Mouse (Mus musculus): ENCODE results near the gene Tnfsf9. TPM values are rescaled to one million over a fixed set of nuclear protein-coding genes. Genes with fewer than 3 reads are reported as not detected.

Gene Tnfsf9
- polyA plus RNA-seq, 1 experiment from 2014 or later: 9.7 TPM

GRCm38 (mm10) chr17:57070699-57071098 lies 34.4 kb upstream of the Tnfsf9 start:
- Histone ChIP-seq H3K9ac (no peak overlapping the region), H3K4me1 (peaks cover 8% of the 10 kb centered on the region; the same call in 1 of the 2 replicates), H3K27me3 (no peaks in the 10 kb centered on the region), H3K4me3 (peak overlapping the region; percentile 29), H3K36me3 (ENCODE audit: poor library complexity, severe bottlenecking) (no peaks in the 10 kb centered on the region), H3K9me3 (replicated peaks) (no peaks in the 10 kb centered on the region), H3K4me2 (peak overlapping the region; percentile 49), H3K27ac (no peak overlapping the region)
- ATAC-seq: peak; percentile 52
- 2% methylated on average over 11 of the region's 11 CpGs for WGBS

GRCm38 (mm10) chr17:57076916-57077315 lies 28.2 kb upstream of the Tnfsf9 start:
- 47% methylated on average over 3 of the region's 3 CpGs for WGBS
- H3K9ac ChIP-seq: no peak overlapping the region

GRCm38 (mm10) chr17:57078336-57078735 lies 26.8 kb upstream of the Tnfsf9 start, which contains the start of gene Dennd1c:
Gene Dennd1c (minus strand): TSS chr17:57078514.
- Histone ChIP-seq H3K4me2 (no peak within 1 kb of the TSS), H3K4me1 (no peaks in the 10 kb centered on the region), H3K9ac (no peak within 1 kb of the TSS), H3K27ac (no peak within 1 kb of the TSS), H3K4me3 (no peak within 1 kb of the TSS), H3K27me3 (no peaks in the 10 kb centered on the region), H3K9me3 (replicated peaks) (no peaks in the 10 kb centered on the region), H3K36me3 (ENCODE audit: poor library complexity, severe bottlenecking) (peaks cover 35% of the 10 kb centered on the region)
- WGBS: 51% methylated on average over 6 of the region's 6 CpGs
- peak; percentile 21; the same call in 1 of the 2 replicates for ATAC-seq

More at GRCm38 (mm10) chr17:57076916-57077315, 28.2 kb upstream of the Tnfsf9 start:
- H3K4me1 ChIP-seq: no peaks in the 10 kb centered on the region
- ATAC-seq: no peak
- H3K4me3 ChIP-seq: no peak overlapping the region
- H3K27me3 ChIP-seq: no peaks in the 10 kb centered on the region
- no peak overlapping the region for H3K27ac ChIP-seq
- no peaks in the 10 kb centered on the region for H3K9me3 ChIP-seq (replicated peaks)
- H3K4me2 ChIP-seq: no peak overlapping the region
- H3K36me3 ChIP-seq (ENCODE audit: poor library complexity, severe bottlenecking): peaks cover 26% of the 10 kb centered on the region

- Histone ChIP-seq H3K27ac (no peak overlapping the region), H3K9ac (no peak overlapping the region), H3K36me3 (ENCODE audit: poor library complexity, severe bottlenecking) (peaks cover 51% of the 10 kb centered on the region), H3K4me3 (no peak overlapping the region), H3K4me2 (no peak overlapping the region), H3K9me3 (replicated peaks) (no peaks in the 10 kb centered on the region), H3K4me1 (0 out of 2 replicates have a peak, but pooled peaks cover 3% of the 10 kb centered on the region), H3K27me3 (no peaks in the 10 kb centered on the region)
- WGBS: 82% methylated on average over 3 of the region's 3 CpGs
- ATAC-seq: no peak
Measured at GRCm38 (mm10) chr17:57079919-57080318, 25.2 kb upstream of the Tnfsf9 start.

GRCm38 (mm10) chr17:57081234-57081842 lies 23.8 kb upstream of the Tnfsf9 start:
- H3K4me2 ChIP-seq: no peak overlapping the region
- H3K27me3 ChIP-seq: no peaks in the 10 kb centered on the region
- no peak overlapping the region for H3K27ac ChIP-seq
- 94% methylated on average over 31 of the region's 31 CpGs for WGBS
- no peak overlapping the region for H3K9ac ChIP-seq
- peaks cover 51% of the 10 kb centered on the region for H3K36me3 ChIP-seq (ENCODE audit: poor library complexity, severe bottlenecking)
- no peaks in the 10 kb centered on the region for H3K9me3 ChIP-seq (replicated peaks)
- no peak overlapping the region for H3K4me3 ChIP-seq
- H3K4me1 ChIP-seq: peaks cover 7% of the 10 kb centered on the region; the same call in 1 of the 2 replicates
- no peak for ATAC-seq

GRCm38 (mm10) chr17:57082481-57082880 lies 22.6 kb upstream of the Tnfsf9 start:
- Histone ChIP-seq H3K36me3 (ENCODE audit: poor library complexity, severe bottlenecking) (peaks cover 51% of the 10 kb centered on the region), H3K4me3 (no peak overlapping the region), H3K27me3 (no peaks in the 10 kb centered on the region), H3K9me3 (replicated peaks) (no peaks in the 10 kb centered on the region), H3K4me2 (no peak overlapping the region), H3K27ac (no peak overlapping the region), H3K9ac (no peak overlapping the region), H3K4me1 (peaks cover 14% of the 10 kb centered on the region)
- no peak for ATAC-seq
- 89% methylated on average over 5 of the region's 5 CpGs for WGBS

- Histone ChIP-seq H3K27me3 (0 out of 2 replicates have a peak, but pooled peaks cover 3% of the 10 kb centered on the region), H3K9me3 (replicated peaks) (no peaks in the 10 kb centered on the region), H3K27ac (no peak overlapping the region), H3K4me2 (peak overlapping the region; percentile 69), H3K9ac (no peak overlapping the region), H3K4me3 (peak overlapping the region; percentile 53), H3K36me3 (ENCODE audit: poor library complexity, severe bottlenecking) (peaks cover 33% of the 10 kb centered on the region), H3K4me1 (peaks cover 18% of the 10 kb centered on the region)
- ATAC-seq: no peak
- 93% methylated on average over 11 of the region's 11 CpGs for WGBS
Measured at GRCm38 (mm10) chr17:57085970-57086757, 19.0 kb upstream of the Tnfsf9 start.

GRCm38 (mm10) chr17:57087049-57087832 lies 17.9 kb upstream of the Tnfsf9 start, which contains the start of gene Tubb4a:
Gene Tubb4a (minus strand): TSS chr17:57087782.
- peak within 1 kb of the TSS; percentile 44; the same call in 1 of the 2 replicates for H3K27ac ChIP-seq
- peak; percentile 97 for ATAC-seq
- H3K4me1 ChIP-seq: peaks cover 18% of the 10 kb centered on the region
- 1% methylated on average over 31 of the region's 31 CpGs for WGBS
- peak within 1 kb of the TSS; percentile 53 for H3K4me3 ChIP-seq
- H3K36me3 ChIP-seq (ENCODE audit: poor library complexity, severe bottlenecking): peaks cover 24% of the 10 kb centered on the region
- H3K9me3 ChIP-seq (replicated peaks): no peaks in the 10 kb centered on the region
- H3K4me2 ChIP-seq: peak within 1 kb of the TSS; percentile 69
- 0 out of 2 replicates have a peak, but pooled peaks cover 3% of the 10 kb centered on the region for H3K27me3 ChIP-seq
- H3K9ac ChIP-seq: peak within 1 kb of the TSS; percentile 79

GRCm38 (mm10) chr17:57094222-57094621 lies 10.9 kb upstream of the Tnfsf9 start:
- no peak overlapping the region for H3K4me2 ChIP-seq
- H3K9me3 ChIP-seq (replicated peaks): no peaks in the 10 kb centered on the region
- peaks cover 9% of the 10 kb centered on the region for H3K4me1 ChIP-seq
- H3K9ac ChIP-seq: no peak overlapping the region
- no peak overlapping the region for H3K4me3 ChIP-seq
- H3K27me3 ChIP-seq: 0 out of 2 replicates have a peak, but pooled peaks cover 8% of the 10 kb centered on the region
- ATAC-seq: no peak
- H3K27ac ChIP-seq: no peak overlapping the region
- no peaks in the 10 kb centered on the region for H3K36me3 ChIP-seq (ENCODE audit: poor library complexity, severe bottlenecking)
- 97% methylated on average over 3 of the region's 3 CpGs for WGBS

- peak; percentile 79 for ATAC-seq
Measured at GRCm38 (mm10) chr17:57095855-57096622, 9.1 kb upstream of the Tnfsf9 start.

GRCm38 (mm10) chr17:57096623-57096920 lies 8.6 kb upstream of the Tnfsf9 start:
- Histone ChIP-seq H3K4me2 (peak overlapping the region; percentile 54), H3K4me3 (peak overlapping the region; percentile 15; the same call in 1 of the 2 replicates), H3K9me3 (replicated peaks) (no peaks in the 10 kb centered on the region), H3K9ac (no peak overlapping the region; the same call in 1 of the 2 replicates), H3K36me3 (ENCODE audit: poor library complexity, severe bottlenecking) (no peaks in the 10 kb centered on the region), H3K27ac (no peak overlapping the region), H3K4me1 (peaks cover 9% of the 10 kb centered on the region), H3K27me3 (0 out of 2 replicates have a peak, but pooled peaks cover 5% of the 10 kb centered on the region)
- peak; percentile 88 for ATAC-seq
- WGBS: 2% methylated on average over 11 of the region's 11 CpGs

More at GRCm38 (mm10) chr17:57095855-57096622, 9.1 kb upstream of the Tnfsf9 start:
- peak overlapping the region; percentile 15; the same call in 1 of the 2 replicates for H3K4me3 ChIP-seq
- peaks cover 9% of the 10 kb centered on the region for H3K4me1 ChIP-seq
- no peak overlapping the region for H3K27ac ChIP-seq
- H3K36me3 ChIP-seq (ENCODE audit: poor library complexity, severe bottlenecking): no peaks in the 10 kb centered on the region
- no peak overlapping the region; the same call in 1 of the 2 replicates for H3K9ac ChIP-seq
- H3K27me3 ChIP-seq: 0 out of 2 replicates have a peak, but pooled peaks cover 5% of the 10 kb centered on the region
- WGBS: under 1% methylated on average over 18 of the region's 19 CpGs
- H3K4me2 ChIP-seq: peak overlapping the region; percentile 54
- H3K9me3 ChIP-seq (replicated peaks): no peaks in the 10 kb centered on the region
